Mouse (Mus musculus) cerebellum, adult 9-11 months (tissue): Measurements from ENCODE around the gene Apol9a.
"Not testable (repeated sequence)": the region's sequence is repeated elsewhere in the genome, so short reads cannot be mapped to it uniquely, and the experiment has no call there.

Experiments
- DNase-seq: peaks from one replicate; pipeline ENCODE4 v3.0.0; 2022

The Apol9a gene

DNA sequence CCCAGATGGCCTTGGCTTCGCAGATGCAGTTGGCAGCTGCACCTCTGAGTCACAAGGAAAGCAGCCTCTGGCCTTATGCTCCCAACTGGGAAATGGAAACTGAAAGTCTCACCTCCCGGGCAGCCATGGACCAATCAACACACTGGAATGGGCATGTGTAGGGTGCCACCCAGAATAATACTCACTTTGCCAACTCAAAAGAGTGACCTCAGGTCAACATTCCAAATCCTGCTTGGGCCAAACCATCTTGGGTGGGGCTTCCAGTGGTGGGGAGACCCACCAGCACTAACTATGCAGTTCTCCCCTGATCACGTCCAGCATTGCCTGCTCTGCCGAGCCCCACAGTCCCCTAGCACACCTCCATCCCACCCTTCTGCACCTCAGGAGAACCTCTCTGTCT is at the start of gene Apol9a:
Gene Apol9a (minus strand): TSS at position 101 of the 400 bp plus-strand sequence.
- DNase-seq: not testable (repeated sequence)

DNA sequence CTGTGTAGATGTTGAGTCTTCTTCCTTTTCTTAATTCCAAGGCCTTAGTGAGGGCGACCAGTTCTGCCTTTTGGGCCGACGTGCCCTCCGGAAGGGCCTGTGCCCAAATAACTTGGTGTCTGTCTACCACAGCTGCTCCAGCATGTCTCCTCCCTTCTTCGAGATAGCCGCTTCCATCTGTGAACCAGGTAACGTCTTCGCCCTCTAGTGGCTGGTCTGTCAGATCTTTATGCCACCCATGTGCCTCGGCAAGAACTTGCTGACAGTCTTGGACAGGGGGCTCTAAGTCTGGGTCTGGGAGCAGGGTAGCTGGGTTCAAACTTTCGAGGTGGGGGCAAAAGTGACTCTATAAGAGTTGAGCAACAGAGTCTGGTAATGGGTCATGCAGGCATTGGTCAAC is 39.0 kb upstream of the Apol9a start:
- DNase-seq: not testable (repeated sequence)

DNA sequence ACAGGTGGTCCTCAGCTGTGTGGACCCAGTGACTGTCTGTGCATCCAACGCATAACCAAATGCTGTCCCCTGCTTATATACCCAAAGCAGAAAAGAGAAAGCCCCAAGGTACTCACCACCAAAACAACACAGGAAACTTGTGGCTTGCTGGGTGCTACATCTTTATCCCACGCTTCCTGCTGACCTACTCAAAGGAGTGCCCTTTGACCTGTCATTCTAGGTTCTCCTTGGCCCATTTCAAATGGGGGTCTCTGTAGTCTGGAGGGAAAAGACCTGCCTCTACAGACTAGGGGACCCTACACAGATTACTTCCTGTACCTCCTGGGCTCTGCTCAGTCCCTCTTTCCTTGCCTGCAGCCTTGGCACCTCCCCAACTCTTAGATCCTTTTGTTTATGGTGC is 36.5 kb upstream of the Apol9a start, which contains the start of gene Apol7b:
Gene Apol7b (minus strand): TSS at position 101 of the 400 bp plus-strand sequence.
- DNase-seq: not testable (repeated sequence)

DNA sequence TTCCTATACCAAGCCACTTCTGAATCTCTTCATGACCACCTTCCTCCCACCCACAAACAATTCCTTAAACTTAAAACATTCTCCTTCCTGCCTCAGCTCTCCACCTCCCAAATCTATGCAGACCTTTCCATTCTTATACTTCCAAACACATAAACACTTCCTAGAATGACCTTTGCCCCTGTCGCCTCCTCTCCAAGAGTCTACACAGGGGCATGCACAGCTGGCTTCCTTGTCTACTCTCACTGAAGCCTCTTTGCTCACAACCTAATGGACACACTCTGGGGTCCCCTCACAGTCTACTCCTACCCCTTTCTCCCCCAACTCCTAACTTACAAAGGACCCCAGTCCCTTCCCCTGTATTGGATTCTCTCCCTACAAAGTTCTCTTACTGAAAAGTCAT is 34.7 kb upstream of the Apol9a start:
- DNase-seq: not testable (repeated sequence)

DNA sequence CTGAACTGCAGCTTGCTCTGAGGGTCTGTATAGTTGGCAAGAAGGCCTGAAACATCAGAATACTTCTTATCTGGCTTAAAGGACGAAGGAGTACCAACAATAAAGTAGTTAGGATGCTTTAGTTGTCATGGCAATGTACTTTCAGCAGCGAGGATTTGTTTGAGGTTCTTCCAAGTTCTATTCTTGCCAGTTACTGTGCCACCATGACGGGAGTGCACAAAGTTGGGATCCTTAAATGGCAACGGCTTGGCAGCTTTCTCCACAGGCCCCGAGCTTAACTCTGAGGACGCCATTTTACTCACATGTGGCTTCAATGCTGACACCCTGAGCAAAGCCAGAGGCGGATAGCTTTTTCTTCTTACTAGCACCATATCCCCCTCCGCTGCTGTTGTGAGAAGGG is 33.8 kb upstream of the Apol9a start:
- not testable (repeated sequence) for DNase-seq

DNA sequence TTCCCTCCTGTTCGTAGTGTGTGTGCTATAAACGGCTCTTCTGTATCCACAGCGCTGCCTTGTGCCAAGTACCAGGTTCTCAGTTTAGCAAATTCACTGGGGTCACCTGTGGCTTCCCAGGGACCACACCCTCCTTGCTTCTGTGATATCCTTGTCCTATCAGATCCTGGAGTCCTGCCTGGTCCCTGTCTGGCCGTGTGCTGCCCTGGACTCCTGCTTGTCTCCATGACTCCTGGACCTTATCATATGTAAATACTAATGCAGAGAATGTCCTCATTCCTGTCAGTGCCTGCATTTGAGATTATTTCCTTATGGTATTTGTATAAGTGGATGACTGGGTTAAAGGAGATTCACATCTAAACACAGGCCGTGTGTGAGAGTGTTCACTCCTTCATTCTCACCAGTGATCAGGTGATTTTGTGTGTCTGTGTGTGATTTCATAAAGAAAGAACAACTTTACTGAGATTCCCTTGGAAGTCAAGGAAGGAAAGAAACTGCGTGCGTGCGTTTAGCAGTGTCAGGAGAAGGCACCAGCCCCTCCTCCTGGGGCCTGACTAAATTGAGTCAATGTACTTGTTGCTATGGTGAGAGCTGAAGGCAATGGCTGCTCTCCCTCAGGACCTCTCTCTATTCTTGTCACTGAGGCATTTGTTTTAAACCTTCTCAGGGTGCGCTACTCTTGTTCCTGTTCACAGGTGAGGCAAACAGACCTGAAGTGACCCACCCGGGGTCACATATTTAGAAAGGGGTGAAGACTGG is 17.9 kb upstream of the Apol9a start:
- not testable (repeated sequence) for DNase-seq

DNA sequence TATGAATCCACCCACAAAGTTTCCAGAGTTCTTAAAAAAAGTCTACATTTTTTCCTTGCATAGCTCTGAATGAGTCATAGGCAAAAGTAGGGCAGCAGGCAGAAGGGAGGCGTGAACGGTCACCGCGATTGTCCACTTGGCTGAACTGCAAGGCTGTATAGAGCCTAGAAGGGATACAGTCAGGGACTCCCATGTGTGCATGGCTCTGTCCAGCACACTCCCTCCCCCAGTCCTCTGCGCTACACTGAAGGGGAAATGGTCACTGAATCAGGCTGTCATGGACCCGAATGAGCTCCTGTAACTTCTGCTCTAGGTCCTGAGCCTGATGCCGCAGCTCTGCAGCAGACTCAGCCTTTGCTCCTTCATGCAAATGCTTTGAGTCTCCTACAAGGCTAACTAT is 12.0 kb upstream of the Apol9a start:
- not testable (repeated sequence) for DNase-seq

DNA sequence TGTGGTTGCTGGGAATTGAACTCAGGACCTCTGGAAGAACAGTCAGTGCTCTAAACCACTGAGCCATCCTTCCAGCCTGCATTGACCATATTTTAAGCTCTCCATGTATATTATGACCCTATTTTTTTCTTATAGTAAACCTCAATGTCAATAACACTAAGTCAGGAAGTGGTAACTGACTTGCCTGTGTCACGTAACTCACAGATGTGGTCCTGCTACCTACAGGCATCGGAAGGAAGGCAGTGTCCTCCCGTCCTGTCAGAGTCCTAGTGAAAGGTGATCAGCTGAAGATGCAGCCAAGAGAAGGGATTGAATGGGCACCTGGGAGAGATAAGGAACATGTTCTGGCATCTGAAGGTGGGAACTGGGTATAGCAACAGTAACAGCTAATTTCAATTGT is 8.7 kb upstream of the Apol9a start:
- not testable (repeated sequence) for DNase-seq

DNA sequence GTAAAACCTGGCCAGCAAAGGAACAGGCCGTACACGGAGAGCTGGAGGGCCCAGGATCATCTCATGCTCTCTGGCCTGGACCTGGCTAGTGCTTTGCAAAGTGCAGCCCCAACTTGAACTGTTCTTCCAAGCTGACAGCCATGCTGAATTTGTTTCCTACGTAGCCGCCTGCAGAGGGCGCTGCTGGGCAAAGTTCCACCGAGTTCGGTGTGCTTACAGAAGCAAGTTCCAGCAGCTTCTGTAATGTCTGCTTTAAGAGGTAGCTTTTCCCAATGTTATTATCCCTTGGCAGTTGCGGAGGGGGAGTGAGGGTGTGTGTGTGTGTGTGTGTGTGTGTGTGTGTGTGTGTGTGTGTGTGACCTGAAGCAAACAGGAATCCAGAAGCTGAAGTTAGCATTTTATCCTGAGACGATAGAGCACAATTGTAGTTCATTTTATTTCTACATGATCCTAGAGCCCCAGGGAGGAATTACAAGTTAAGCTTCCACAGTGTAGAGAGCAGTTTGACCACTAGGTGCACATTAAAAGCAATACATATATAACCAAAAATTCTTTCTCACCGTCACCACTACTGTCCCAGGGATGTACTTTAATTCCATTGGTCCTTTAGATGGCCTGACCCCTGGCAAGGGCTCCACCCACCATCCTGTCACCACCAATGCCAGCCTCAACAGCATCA is 5.9 kb upstream of the Apol9a start:
- DNase-seq: not testable (repeated sequence)

DNA sequence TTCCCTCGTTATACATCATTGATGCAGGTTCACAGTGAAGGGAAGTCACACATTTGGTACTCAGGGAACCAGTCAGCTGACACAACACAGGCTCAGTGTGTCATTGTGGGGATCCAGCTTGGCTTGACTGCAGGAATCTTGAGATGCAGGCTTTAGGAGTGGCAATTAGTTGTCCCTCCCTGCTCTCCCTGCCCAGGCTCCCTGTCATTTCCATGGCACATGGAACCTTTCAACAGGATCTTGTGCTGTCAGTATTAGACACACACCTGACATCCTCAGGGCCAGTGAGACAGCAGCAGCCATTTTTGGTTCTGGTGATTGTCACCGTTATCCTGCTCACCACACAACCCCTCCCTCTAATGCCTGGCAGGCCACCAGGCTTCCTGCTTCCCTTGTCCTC is 4.7 kb upstream of the Apol9a start:
- DNase-seq: not testable (repeated sequence)

DNA sequence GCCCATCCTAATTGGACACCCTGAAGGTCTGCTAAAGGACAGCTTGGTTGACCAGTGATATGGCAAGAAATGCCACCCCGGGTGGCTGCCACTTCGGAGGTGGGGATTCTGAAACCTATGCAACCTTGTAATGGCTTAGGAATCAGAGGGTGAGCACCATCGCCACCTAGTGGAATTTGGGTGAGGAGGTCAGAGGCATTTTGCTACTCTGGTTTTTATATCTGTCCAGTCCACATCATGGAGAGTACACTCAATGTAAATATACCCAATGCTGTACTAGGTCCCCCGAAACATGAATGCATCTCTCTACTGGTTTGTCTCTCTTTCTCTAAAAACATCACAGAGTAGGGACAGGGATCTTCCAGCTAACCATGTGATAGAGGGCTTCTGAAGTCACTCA is 1.8 kb upstream of the Apol9a start:
- not testable (repeated sequence) for DNase-seq

DNA sequence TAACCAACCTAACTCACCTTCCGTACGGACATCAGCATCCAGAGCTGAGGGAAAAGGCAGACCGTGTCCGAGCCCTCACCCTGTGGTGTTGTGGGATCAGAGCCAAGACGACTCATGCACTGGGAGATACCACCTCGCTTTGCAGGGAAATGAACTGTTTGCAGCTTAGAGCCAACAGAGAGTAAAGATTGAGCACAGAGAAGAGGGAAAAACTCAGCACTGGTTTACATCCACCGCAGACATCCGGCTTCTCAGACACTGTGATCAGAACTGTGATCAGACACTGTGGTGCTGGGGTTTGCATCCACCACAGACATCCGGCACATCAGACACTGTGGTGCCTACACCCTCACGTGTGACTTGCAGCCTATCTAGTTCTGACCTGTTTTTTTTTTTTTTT is 4.6 kb downstream of the Apol9a start:
- DNase-seq: not testable (repeated sequence)

DNA sequence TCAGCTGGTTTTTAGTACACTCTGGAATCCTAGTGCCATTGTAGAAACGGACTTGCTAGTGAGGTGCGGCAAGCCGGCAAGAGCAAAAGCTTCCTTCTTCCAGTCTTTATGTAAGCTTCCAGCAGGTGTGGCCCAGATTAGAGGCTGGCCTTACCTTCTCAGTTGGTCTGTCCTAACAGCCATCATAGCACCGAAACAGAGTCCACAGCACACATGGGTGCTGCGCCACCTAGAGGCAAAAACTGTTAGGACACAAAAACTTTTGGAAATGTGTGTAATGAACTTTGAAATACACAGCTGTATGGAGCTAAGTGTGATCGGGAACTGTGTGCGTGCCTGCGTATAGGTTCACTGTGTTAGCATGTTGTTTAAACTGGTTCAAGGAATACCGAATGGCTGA is 11.9 kb downstream of the Apol9a start, which contains the start of gene Apol7a:
Gene Apol7a (minus strand): TSS at position 84 of the 400 bp plus-strand sequence.
- not testable (repeated sequence) for DNase-seq

DNA sequence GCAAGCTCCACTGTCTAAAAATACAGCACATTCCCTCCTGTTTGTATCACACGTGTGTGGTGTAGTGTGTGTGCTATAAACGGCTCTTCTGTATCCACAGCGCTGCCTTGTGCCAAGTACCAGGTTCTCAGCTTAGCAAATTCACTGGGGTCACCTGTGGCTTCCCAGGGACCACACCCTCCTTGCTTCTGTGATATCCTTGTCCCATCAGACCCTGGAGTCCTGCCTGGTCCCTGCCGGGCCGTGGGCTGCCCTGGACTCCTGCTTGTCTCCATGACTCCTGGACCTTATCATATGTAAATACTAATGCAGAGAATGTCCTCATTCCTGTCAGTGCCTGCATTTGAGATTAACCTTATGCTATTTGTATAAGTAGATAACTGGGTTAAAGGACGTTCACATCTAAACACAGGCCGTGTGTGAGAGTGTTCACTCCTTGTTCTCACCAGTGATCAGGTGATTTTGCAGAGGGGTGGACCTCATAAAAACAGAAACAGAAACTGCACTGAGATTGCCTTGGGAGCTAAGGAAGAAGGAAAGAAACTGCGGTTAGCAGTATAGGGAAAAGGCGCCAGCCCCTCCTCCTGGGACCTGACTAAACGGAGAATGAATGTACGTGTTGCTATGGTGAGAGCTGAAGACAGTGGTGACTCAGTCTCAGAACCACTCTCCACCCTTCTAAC is 13.3 kb downstream of the Apol9a start:
- not testable (repeated sequence) for DNase-seq

DNA sequence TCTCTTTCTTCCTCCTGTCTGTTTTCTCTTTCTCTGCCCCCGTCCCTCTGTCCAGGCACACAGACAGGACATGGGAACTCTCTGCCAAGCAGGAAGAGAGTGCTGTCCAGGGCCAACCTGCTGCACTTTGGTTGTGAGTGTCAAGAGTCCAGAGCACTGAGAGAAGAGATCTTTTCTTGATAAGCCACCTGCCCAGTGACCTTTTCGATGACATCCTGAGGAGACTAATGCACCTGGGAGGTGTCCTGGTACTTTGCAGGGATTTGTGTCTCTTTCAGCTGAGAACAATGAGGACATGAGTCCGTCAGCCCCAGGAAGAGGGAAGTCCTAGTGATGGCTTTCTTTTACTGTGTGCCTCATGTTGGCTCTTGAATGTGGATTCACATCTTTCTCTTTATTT is 17.1 kb downstream of the Apol9a start:
- not testable (repeated sequence) for DNase-seq

DNA sequence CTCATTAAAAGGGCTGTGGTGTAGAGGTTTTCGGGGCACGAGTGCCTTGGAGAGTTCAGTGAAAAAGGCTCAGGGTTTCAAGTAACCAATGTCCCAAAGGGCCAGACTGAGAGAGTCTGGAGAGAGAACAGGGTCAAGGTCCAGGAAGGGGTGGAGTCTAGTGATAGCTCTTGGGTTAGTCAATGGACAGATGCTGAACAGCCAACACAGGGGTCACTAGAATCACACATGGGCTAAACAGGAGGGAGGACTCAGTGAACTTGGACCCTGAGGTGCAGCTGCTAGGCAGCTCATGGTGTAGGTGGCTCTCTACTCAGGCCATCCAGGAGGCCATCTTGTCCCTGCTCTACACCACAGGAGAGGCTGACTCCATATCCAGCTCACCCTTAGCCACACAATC is 23.5 kb downstream of the Apol9a start:
- DNase-seq: no peak

DNA sequence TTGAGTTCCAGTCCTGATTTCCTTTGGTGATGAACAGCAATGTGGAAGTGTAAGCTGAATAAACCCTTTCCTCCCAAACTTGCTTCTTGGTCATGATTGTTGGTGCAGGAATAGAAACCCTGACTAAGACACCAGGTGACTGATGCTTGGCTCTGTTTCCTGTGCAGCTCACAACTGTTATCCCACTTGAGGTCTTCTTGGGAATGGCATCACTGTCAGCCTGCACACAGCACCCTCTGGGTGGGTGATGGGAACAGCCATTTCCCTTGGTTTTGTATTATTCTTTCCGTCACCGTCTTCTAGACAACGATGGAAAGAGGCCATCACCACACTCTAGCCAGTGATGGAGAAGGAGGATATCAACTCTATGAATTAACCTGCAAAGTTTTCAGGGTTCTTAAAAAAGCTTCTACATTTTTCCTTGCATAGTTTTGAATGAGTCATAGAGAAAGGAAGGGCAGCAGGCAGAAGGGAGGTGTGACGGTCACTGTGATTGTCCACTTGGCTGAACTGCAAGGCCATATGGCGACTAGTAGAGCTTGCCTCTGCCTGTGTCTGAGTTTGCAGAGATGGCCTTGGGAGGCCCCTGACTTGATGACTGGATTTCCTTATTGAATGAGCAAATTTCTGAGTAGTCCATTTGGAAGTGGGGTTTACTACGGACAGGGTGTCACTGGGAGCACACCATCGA is 26.4 kb downstream of the Apol9a start:
- DNase-seq: peak; percentile 49

DNA sequence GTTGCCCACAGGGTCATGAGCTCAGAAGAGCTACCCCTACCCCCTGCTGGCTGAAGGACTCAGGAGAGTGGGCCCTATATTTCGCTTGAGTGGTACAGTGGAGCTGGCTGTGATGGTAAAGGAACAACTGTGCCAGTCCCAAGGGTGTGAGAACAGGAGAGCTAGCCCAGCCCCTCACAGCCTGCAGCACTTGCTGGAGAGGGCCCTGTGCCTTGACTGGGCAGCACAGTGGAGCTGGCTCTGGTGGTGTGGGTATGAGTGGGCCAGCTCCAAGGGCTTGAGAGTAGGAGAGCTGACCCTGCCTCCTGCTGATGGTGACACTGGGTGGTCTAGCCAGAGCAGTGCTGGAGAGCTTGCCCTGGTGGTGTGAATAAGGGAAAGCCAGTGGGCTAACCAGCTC is 28.1 kb downstream of the Apol9a start:
- DNase-seq: no peak

DNA sequence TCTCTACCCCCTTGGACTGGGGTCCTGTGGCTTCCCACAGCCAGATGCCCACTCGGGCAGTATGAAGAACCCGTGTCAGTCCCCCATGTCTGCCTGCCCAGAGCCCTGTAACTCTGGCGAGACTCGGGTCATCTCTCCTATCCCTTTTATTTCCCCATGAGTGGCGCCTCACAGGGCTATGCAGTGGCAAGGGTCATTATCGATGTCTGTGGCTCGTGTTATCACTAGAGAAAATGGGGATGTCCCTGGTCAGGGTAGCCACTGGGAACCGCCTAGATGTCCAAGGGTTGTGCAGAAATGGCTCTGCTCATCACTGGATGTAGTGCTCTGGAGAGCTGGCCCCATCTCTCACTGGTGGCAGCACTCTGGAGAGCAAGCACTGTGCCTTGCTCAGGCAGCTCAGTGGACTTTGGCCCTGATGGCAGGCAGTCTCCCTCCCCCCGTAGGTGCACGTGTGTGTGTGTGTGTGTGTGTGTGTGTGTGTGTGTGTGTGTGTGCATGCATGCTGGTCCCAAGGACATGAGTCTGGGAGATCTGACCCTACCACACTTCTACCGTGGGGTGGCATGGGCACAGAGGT is 28.6 kb downstream of the Apol9a start:
- no peak for DNase-seq

DNA sequence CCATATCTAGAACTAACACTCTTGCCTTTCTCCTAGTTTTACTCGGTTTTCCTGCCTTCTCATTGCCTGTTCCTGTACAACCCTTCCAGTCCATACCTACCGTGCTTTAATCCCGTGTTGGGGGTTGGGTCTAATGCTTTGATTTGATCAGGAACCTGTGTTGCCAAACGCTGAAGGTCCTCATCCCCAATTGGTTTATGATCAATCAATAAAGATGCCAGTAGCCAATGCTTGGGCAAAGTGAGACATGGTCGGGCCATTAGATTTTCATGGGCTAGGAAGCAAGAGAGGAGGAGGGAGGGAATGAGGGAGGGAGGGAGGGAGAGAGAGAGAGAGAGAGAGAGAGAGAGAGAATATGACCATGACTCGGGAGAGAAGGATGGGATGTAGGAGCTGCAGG is 29.5 kb downstream of the Apol9a start:
- DNase-seq: no peak

DNA sequence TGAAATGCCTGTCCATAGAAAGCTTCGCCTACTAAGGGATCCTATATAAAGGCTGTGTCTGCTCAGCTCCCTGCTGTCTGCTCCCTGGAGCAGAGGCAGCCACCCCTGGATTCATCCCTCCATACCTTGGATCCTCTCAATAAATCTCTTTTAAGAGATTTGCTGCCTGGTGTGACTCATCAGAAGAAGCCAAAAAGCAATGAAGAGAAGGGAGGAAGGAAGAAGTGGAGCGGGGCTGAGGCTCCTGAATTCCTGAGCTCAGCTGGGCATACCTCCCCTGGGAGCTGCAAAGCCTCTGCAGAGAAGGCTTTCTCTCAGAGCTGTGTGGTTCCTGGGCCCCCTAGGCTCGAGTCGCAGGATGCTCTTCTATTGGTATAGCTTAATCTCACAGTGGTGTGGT is 31.0 kb downstream of the Apol9a start:
- no peak for DNase-seq

DNA sequence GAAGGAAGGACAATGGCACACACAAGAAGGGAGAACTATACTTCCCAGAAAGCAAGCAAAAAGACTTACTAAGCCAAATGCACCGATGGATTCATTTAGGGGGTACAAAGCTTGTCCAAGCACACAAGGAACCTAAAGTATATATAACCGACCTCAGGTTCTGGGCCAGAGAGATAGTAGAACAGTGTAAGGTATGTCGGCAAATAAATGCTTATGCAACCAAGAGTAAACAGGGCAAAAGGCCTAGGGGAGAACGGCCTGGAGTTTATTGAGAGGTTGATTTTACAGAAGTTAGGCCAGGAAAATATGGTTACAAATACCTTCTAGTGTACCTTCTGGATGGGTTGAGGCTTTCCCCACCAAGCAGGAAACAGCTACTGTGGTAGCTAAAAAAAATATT is 33.5 kb downstream of the Apol9a start:
- DNase-seq: no peak

DNA sequence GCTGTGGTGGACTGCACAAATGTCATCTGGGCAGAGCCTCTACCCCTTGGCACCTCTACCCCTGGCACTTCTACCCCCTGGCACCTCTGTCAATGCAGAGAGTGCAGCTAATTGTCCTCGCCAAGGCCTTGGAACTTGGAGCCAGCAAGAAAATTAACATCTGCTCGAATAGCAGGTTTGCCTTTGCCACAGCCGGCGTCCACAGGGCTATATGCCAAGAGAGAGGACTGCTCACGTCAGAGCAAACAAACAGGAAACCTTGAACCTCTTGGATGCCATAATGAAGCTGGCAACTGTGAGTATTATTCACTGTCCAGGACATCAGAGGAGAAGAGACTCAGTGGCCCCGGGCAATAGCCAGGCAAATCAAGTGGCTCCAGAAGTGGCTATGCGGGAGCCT is 34.0 kb downstream of the Apol9a start:
- no peak for DNase-seq
